Mouse (Mus musculus): ENCODE measurements around the gene Cept1. TPM values are rescaled to one million over a fixed set of nuclear protein-coding genes. Genes with fewer than 3 reads are reported as not detected.

Gene Cept1
- 21.2 and 25.8 TPM in 2 replicates for polyA plus RNA-seq (2015; fragmentation: Nextera tagmentation; extraction: Ambion mirVana)

GRCm38 (mm10) chr3:106547171-106547923 lies at the start of gene Cept1, which contains the start of gene Dram2:
Gene Cept1 (minus strand): TSS chr3:106547802.
Gene Dram2 (plus strand): TSS chr3:106547798.

GRCm38 (mm10) chr3:106482281-106483081 lies 65.1 kb downstream of the Cept1 start, which contains the start of gene Dennd2d:
Gene Dennd2d (plus strand): TSS chr3:106482405.

Other genes starting within 250 kb of the Cept1 start
- 0.07 TPM in 1 of 2 replicates, not detected in the other for gene Chil6, start 141.6 kb downstream of the Cept1 start, polyA plus RNA-seq (2015; fragmentation: Nextera tagmentation; extraction: Ambion mirVana)
- 4.9 and 7.1 TPM in 2 replicates for gene Dennd2d, start 65.4 kb downstream of the Cept1 start, polyA plus RNA-seq (2015; fragmentation: Nextera tagmentation; extraction: Ambion mirVana)
- 29.8 and 39.8 TPM in 2 replicates for gene Dram2, start within 50 bp of the Cept1 start, polyA plus RNA-seq (2015; fragmentation: Nextera tagmentation; extraction: Ambion mirVana)
- gene Lrif1, start 137.2 kb upstream of the Cept1 start, polyA plus RNA-seq (2015; fragmentation: Nextera tagmentation; extraction: Ambion mirVana): 11.8 and 14.5 TPM in 2 replicates
- 70.7 and 101 TPM in 2 replicates for gene Cd53, start 242.3 kb upstream of the Cept1 start, polyA plus RNA-seq (2015; fragmentation: Nextera tagmentation; extraction: Ambion mirVana)